Mouse (Mus musculus): ENCODE measurements at regions not wholly inside any gene's neighbourhood (a gene's known extent, or its start where the extent isn't known, plus 50 kb on each side); places are given as distances from the start of the nearest gene placed in this dataset.
A peak's percentile ranks its signal among the peaks of the same experiment; 100 is the strongest.

DNA sequence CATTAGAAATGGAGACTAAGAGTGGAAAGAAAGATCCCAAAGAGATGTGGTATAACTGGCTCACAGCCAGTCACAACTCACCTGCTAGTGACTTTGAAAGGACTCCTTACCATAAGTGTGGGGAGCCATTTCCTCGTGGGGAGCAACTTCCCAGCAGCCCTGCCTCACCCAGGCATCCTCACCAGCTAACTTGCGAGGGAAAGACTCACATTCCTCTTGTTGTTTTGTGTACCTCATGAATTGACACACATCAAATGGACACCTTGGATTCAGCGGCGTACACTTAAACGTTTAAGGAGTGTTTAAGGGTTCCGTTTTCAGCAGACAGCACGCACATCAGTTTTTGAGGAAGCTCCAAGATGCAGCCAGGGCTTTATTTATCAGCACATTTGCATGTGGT lies 154.0 kb downstream of the Cd83 start:
- H3K4me2 ChIP-seq (ENCODE audit: low read depth, low read length): no peak overlapping the region
- no peaks in the 10 kb centered on the region for H3K36me3 ChIP-seq (ENCODE audit: control insufficient read depth, insufficient read depth, low read length)
- no peaks in the 10 kb centered on the region for H3K27me3 ChIP-seq (replicated peaks; ENCODE audit: control insufficient read depth, insufficient read depth, low read length)
- no peaks in the 10 kb centered on the region for H3K9me3 ChIP-seq (ENCODE audit: control insufficient read depth, low read length)
- no peak overlapping the region for H3K9ac ChIP-seq (ENCODE audit: low read depth, low read length)
- no peak for ATAC-seq
- H3K4me1 ChIP-seq (ENCODE audit: control insufficient read depth, insufficient read depth, low read length): peaks cover 7% of the 10 kb centered on the region; the same call in 1 of the 2 replicates
- no peak overlapping the region for H3K27ac ChIP-seq (ENCODE audit: low read length)
- 79% methylated on average over 7 of the region's 7 CpGs for WGBS
- H3K4me3 ChIP-seq (ENCODE audit: low read length): no peak overlapping the region

DNA sequence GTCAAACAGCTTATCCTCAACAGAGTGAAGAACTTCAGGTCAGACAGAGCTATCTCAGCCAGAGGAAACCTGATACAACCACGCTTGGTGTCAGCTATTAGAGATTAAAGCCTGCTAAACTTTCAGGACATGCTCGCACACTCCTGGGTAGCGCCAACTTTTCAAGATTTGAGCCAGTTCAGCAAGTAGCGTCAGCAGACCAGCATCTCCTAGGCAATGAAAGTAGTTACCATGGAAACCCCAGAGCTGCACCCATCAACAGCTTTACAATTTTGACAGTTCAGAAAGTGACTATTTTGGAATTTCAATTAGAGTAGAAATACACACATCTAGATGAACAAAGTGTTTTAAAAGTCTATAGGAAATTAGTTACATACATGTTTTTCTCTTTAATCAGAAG lies 154.8 kb downstream of the Cd83 start:
- H3K9ac ChIP-seq (ENCODE audit: low read depth, low read length): no peak overlapping the region
- ATAC-seq: no peak
- H3K4me1 ChIP-seq (ENCODE audit: control insufficient read depth, insufficient read depth, low read length): peaks cover 7% of the 10 kb centered on the region; the same call in 1 of the 2 replicates
- WGBS: 62% methylated on average over 4 of the region's 4 CpGs
- H3K9me3 ChIP-seq (ENCODE audit: control insufficient read depth, low read length): no peaks in the 10 kb centered on the region
- no peak overlapping the region for H3K27ac ChIP-seq (ENCODE audit: low read length)
- no peaks in the 10 kb centered on the region for H3K36me3 ChIP-seq (ENCODE audit: control insufficient read depth, insufficient read depth, low read length)
- H3K4me2 ChIP-seq (ENCODE audit: low read depth, low read length): no peak overlapping the region
- H3K27me3 ChIP-seq (replicated peaks; ENCODE audit: control insufficient read depth, insufficient read depth, low read length): no peaks in the 10 kb centered on the region
- H3K4me3 ChIP-seq (ENCODE audit: low read length): no peak overlapping the region

DNA sequence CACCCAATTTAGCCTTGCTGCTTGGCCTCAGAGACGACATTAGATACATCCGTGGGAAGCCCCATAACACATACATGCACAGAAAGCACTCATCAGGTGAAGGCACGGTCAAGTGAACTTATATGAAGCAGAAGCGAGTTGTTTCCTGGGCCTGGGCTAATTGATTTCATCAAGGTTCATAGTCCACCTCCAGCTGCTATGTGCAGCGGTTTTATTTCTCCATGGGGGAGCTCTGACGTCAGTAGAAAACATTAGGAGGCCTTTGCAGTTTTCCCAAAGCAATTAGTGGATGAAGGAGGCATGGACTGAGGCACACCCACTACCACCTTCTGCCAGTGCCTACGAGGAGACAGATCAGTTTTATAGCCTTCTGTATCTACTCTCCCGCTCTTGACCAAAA lies 157.2 kb downstream of the Cd83 start:
- Histone ChIP-seq H3K4me2 (ENCODE audit: low read depth, low read length) (no peak overlapping the region), H3K9ac (ENCODE audit: low read depth, low read length) (no peak overlapping the region), H3K27me3 (replicated peaks; ENCODE audit: control insufficient read depth, insufficient read depth, low read length) (no peaks in the 10 kb centered on the region), H3K9me3 (ENCODE audit: control insufficient read depth, low read length) (no peaks in the 10 kb centered on the region), H3K4me1 (ENCODE audit: control insufficient read depth, insufficient read depth, low read length) (peaks cover 5% of the 10 kb centered on the region; the same call in 1 of the 2 replicates), H3K27ac (ENCODE audit: low read length) (no peak overlapping the region), H3K36me3 (ENCODE audit: control insufficient read depth, insufficient read depth, low read length) (no peaks in the 10 kb centered on the region), H3K4me3 (ENCODE audit: low read length) (no peak overlapping the region)
- 48% methylated on average over 8 of the region's 8 CpGs for WGBS
- peak; percentile 56 for ATAC-seq

DNA sequence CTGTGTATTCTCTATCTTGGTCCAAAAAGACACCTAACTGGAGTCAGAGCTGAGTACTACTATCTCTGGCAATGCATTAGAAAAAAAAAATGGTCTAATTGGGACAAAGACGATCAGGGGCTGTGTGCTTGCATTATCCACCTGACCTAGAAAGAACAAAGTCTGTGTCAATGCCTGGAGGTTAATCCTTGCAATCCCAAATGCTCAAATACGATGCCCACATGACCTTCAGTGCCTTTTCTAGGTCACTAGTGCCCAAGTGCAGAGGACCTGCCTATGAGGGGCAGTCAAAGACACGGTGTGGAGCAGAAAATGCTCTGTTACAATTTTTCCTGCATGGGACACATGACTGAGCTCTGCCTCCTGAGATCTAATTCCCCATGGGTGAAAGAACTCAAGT lies 164.0 kb downstream of the Cd83 start:
- H3K9ac ChIP-seq (ENCODE audit: low read depth, low read length): no peak overlapping the region
- H3K4me3 ChIP-seq (ENCODE audit: low read length): no peak overlapping the region
- H3K4me2 ChIP-seq (ENCODE audit: low read depth, low read length): no peak overlapping the region
- no peaks in the 10 kb centered on the region for H3K4me1 ChIP-seq (ENCODE audit: control insufficient read depth, insufficient read depth, low read length)
- H3K9me3 ChIP-seq (ENCODE audit: control insufficient read depth, low read length): no peaks in the 10 kb centered on the region
- no peak for ATAC-seq
- H3K27me3 ChIP-seq (replicated peaks; ENCODE audit: control insufficient read depth, insufficient read depth, low read length): no peaks in the 10 kb centered on the region
- H3K36me3 ChIP-seq (ENCODE audit: control insufficient read depth, insufficient read depth, low read length): no peaks in the 10 kb centered on the region
- 76% methylated on average over 3 of the region's 3 CpGs for WGBS
- no peak overlapping the region for H3K27ac ChIP-seq (ENCODE audit: low read length)

DNA sequence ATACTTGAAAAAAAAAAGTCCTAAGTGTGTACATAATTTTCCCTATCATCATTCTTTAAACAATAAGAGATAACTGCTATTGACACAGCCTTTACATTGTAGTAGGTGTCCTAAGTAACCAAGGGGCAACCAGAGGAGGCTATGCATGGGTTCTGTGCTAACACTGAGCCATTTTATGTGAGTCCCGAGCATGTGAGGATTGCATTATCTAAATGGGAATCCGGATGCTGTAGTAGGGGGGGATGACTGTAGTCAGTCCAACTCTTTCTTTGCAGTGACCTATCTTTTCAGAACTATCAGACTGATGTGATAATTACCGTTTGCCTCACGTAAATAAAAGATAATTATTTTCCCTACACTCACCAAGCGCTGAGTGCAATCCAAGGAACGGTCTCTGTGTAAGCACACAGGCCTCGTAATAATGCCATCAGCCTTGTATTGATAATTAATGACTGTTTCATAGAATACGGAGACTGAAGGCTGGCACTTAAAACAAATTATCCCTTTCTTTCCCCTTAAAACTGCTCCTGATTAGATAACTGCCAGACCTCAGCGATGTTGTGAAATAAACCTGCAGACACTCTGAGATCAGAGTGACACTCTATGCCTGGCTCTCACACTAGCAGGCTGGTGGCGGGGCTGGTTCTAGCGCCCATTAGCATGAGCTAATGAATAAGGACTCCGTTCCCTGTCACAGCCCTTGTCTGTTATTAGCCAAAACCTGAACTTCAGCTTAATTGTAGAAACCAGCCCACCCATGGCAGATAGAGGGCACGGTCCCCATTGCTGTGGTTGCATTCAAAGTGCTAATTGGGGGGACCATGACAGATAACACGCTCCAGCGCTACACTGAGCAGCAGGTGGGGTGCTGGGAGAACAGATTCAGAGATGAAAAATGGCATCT lies 165.4 kb downstream of the Cd83 start:
- no peak overlapping the region for H3K4me3 ChIP-seq (ENCODE audit: low read length)
- H3K4me2 ChIP-seq (ENCODE audit: low read depth, low read length): no peak overlapping the region
- H3K9ac ChIP-seq (ENCODE audit: low read depth, low read length): no peak overlapping the region
- no peaks in the 10 kb centered on the region for H3K36me3 ChIP-seq (ENCODE audit: control insufficient read depth, insufficient read depth, low read length)
- WGBS: 44% methylated on average over 15 of the region's 15 CpGs
- no peak overlapping the region for H3K27ac ChIP-seq (ENCODE audit: low read length)
- no peak for ATAC-seq
- H3K4me1 ChIP-seq (ENCODE audit: control insufficient read depth, insufficient read depth, low read length): no peaks in the 10 kb centered on the region
- no peaks in the 10 kb centered on the region for H3K9me3 ChIP-seq (ENCODE audit: control insufficient read depth, low read length)
- H3K27me3 ChIP-seq (replicated peaks; ENCODE audit: control insufficient read depth, insufficient read depth, low read length): no peaks in the 10 kb centered on the region

DNA sequence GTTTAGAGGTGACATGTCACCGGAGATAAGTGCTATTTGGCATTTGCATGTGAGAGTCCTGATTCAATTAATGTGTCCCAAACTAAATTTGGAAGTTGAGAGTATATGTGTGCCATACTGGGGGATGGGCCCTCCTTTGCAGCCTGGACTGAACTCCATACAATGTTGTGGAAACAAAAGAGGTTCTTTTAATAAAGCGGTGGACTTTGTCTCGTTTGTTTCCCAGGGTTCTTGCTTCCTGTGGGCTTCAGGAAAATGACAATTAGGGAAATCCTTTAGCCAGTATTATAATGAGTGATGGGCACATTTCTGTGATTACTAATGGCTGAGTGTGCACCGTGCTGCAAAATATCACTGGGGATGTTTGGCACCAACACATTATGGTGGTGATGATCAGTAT lies 167.9 kb downstream of the Cd83 start:
- H3K27me3 ChIP-seq (replicated peaks; ENCODE audit: control insufficient read depth, insufficient read depth, low read length): no peaks in the 10 kb centered on the region
- WGBS: 59% methylated on average over 4 of the region's 4 CpGs
- H3K9me3 ChIP-seq (ENCODE audit: control insufficient read depth, low read length): no peaks in the 10 kb centered on the region
- H3K9ac ChIP-seq (ENCODE audit: low read depth, low read length): no peak overlapping the region
- H3K4me3 ChIP-seq (ENCODE audit: low read length): no peak overlapping the region
- ATAC-seq: no peak
- H3K4me1 ChIP-seq (ENCODE audit: control insufficient read depth, insufficient read depth, low read length): no peaks in the 10 kb centered on the region
- H3K36me3 ChIP-seq (ENCODE audit: control insufficient read depth, insufficient read depth, low read length): no peaks in the 10 kb centered on the region
- H3K27ac ChIP-seq (ENCODE audit: low read length): no peak overlapping the region
- H3K4me2 ChIP-seq (ENCODE audit: low read depth, low read length): no peak overlapping the region

DNA sequence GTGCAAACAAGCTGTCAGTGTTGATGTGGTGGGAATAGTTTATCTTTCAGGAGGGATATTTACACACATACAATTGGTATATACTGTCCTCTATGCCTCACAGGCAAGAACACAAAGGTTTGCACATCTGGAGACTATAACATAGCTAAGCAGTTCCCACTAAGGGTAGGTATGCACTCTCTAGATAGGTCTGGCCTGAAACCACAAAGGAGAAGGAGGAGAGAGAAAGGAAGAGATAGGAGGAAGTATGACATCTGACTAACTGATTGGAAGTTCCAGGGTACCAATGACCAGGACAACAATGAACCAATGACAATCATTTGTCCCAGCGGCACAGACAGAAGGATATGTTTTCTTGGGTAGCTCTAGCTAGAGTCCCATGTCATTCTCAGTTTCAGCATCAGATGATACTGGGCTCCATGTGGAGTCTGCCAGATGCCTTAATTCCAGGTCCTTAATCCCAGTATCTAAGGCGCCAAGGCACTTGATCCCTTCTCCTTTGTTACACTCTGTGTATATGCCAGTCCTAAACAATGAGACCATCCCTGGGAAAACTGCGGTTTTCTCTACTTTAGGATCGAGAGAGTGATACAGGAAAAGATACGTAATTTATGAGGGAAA lies 168.5 kb downstream of the Cd83 start:
- Histone ChIP-seq H3K36me3 (ENCODE audit: control insufficient read depth, insufficient read depth, low read length) (no peaks in the 10 kb centered on the region), H3K27ac (ENCODE audit: low read length) (no peak overlapping the region), H3K4me3 (ENCODE audit: low read length) (no peak overlapping the region), H3K9me3 (ENCODE audit: control insufficient read depth, low read length) (no peaks in the 10 kb centered on the region), H3K4me2 (ENCODE audit: low read depth, low read length) (no peak overlapping the region), H3K4me1 (ENCODE audit: control insufficient read depth, insufficient read depth, low read length) (no peaks in the 10 kb centered on the region), H3K27me3 (replicated peaks; ENCODE audit: control insufficient read depth, insufficient read depth, low read length) (no peaks in the 10 kb centered on the region), H3K9ac (ENCODE audit: low read depth, low read length) (no peak overlapping the region)
- ATAC-seq: no peak
- 89% methylated on average over 5 of the region's 5 CpGs for WGBS

DNA sequence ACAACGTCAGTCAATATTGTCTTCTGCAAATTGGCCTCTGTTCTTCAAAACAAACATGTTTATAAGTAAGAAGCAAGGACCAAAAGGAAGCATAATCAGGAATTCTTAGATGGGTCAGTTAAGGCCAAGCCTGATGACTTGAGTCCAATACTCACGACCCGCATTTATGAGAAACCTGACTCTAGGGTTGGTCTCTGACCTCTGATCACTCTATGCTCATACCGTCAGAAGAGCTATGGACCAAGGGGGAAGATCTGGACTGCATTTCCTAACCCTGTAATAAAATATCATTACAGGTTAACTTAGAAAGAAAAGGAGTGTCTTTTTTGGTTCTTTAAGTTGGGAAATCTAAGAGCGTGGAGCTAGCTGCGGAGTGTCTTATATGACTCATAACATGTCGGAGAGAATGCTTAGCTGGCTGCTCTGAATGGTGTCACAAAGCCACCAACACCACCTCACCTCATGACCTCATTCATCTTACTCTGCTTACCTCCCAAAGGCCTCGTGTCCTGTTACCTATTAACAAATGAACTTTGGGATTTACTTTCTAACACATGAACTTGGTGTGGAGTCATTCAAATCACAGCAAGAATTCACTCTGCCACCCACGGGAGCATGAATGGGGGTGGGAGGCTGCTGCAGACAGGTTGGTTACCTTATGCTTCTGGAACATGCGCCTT lies 170.3 kb downstream of the Cd83 start:
- Histone ChIP-seq H3K4me3 (ENCODE audit: low read length) (no peak overlapping the region), H3K36me3 (ENCODE audit: control insufficient read depth, insufficient read depth, low read length) (no peaks in the 10 kb centered on the region), H3K27me3 (replicated peaks; ENCODE audit: control insufficient read depth, insufficient read depth, low read length) (no peaks in the 10 kb centered on the region), H3K4me2 (ENCODE audit: low read depth, low read length) (no peak overlapping the region), H3K9ac (ENCODE audit: low read depth, low read length) (no peak overlapping the region), H3K4me1 (ENCODE audit: control insufficient read depth, insufficient read depth, low read length) (no peaks in the 10 kb centered on the region), H3K27ac (ENCODE audit: low read length) (no peak overlapping the region), H3K9me3 (ENCODE audit: control insufficient read depth, low read length) (no peaks in the 10 kb centered on the region)
- peak; percentile 93 for ATAC-seq
- WGBS: 71% methylated on average over 10 of the region's 10 CpGs

DNA sequence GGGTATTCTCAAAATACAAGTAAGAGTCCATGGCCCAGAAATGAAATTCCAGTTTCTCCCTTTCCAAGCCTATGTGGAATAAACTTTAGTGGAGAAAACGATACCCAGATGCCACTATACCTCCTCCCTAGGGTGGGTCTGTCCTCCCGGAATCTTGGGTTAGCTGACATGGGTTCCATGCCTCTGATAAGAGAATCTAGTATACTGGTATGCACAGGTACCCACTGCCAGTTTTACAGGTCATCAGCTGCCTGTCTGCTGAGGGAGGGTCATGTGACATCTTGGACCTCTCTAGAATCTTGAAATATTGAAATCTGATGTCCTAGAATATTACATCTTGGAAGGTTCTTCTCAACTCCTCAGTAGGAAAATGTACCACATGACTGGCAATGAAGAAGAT lies 172.5 kb downstream of the Cd83 start:
- ATAC-seq: no peak
- no peak overlapping the region for H3K4me2 ChIP-seq (ENCODE audit: low read depth, low read length)

More for the DNA sequence above, 172.5 kb downstream of the Cd83 start:
- Histone ChIP-seq H3K27me3 (replicated peaks; ENCODE audit: control insufficient read depth, insufficient read depth, low read length) (no peaks in the 10 kb centered on the region), H3K9ac (ENCODE audit: low read depth, low read length) (no peak overlapping the region), H3K36me3 (ENCODE audit: control insufficient read depth, insufficient read depth, low read length) (no peaks in the 10 kb centered on the region), H3K4me3 (ENCODE audit: low read length) (no peak overlapping the region), H3K4me1 (ENCODE audit: control insufficient read depth, insufficient read depth, low read length) (no peaks in the 10 kb centered on the region), H3K27ac (ENCODE audit: low read length) (no peak overlapping the region), H3K9me3 (ENCODE audit: control insufficient read depth, low read length) (no peaks in the 10 kb centered on the region)
- WGBS: 89% methylated on average over 2 of the region's 2 CpGs

Data from intestine, embryonic 16.5 days (tissue).